Mouse (Mus musculus) stomach, embryonic 14.5 days (tissue): ENCODE data around the gene Mtmr3. TPM values are rescaled to one million over a fixed set of nuclear protein-coding genes. Genes with fewer than 3 reads are reported as not detected.
A peak's percentile ranks its signal among the peaks of the same experiment; 100 is the strongest.

Experiments
- ATAC-seq: fragments of 200-750 bp; cut with Nextera tagmentation; 2 replicates; pipeline ENCODE4 v1.8.0; 2017; ENCODE audit warnings: low read depth, moderate TSS enrichment; ENCODE audit not compliant: insufficient number of reproducible peaks, insufficient read depth, low FRiP score
- H3K27ac ChIP-seq: fragments of 300-500 bp; sonication (generic); 2 replicates; pipeline ENCODE4 v1.5.1; 2014; ENCODE audit warnings: mild to moderate bottlenecking, low read length, moderate library complexity, mixed read lengths
- H3K27me3 ChIP-seq: fragments of 300-500 bp; sonication (generic); 2 replicates; pipeline ENCODE4 v1.6.1; 2014; ENCODE audit warnings: low read length, control low read depth, mixed read lengths; ENCODE audit not compliant: control insufficient read depth, insufficient read depth
- H3K36me3 ChIP-seq: fragments of 300-500 bp; sonication (generic); 2 replicates; pipeline ENCODE4 v1.6.1; 2014; ENCODE audit warnings: mild to moderate bottlenecking, control low read depth, low read length, moderate library complexity, mixed read lengths; ENCODE audit not compliant: control insufficient read depth, insufficient read depth
- H3K4me1 ChIP-seq: fragments of 300-500 bp; sonication (generic); 2 replicates; pipeline ENCODE4 v1.6.1; 2014; ENCODE audit warnings: low read length, control low read depth, mixed read lengths; ENCODE audit not compliant: control insufficient read depth, insufficient read depth
- H3K4me2 ChIP-seq: fragments of 300-500 bp; sonication (generic); replicated peaks from 2 replicates; pipeline ENCODE4 v1.6.1; 2014; ENCODE audit warnings: low read depth, low read length, control low read depth
- H3K4me3 ChIP-seq: fragments of 300-500 bp; sonication (generic); 2 replicates; pipeline ENCODE4 v1.5.1; 2014; ENCODE audit warnings: low read depth, low read length, control low read depth
- H3K9ac ChIP-seq: fragments of 300-500 bp; sonication (generic); replicated peaks from 2 replicates; pipeline ENCODE4 v1.6.1; 2014; ENCODE audit warnings: low read depth, mild to moderate bottlenecking, control low read depth, low read length, moderate library complexity, mixed read lengths
- H3K9me3 ChIP-seq: fragments of 300-500 bp; sonication (generic); 2 replicates; pipeline ENCODE4 v1.6.1; 2016; ENCODE audit warnings: low read depth, low read length, control low read depth; ENCODE audit not compliant: control insufficient read depth
- WGBS: fragments of 180-500 bp; shearing (Covaris S2); extraction: QIAGEN DNeasy Blood & Tissue Kit; methylation state at CpG from one replicate; pipeline ENCODE4 v1.1.7; 2014; 5-methylcytosine and 5-hydroxymethylcytosine counted together
- polyA plus RNA-seq: library from polyadenylated mRNA; unstranded; fragments of >200 nt; fragmentation: Nextera tagmentation; extraction: Ambion mirVana; gene quantifications from 2 replicates; pipeline ENCODE4 v1.2.1, GENCODE M21; 2014

Gene Mtmr3
- polyA plus RNA-seq, 1 experiment from 2014 or later = 31.1 TPM

- Histone ChIP-seq H3K4me1 (no peaks in the 10 kb centered on the region), H3K4me3 (no peak overlapping the region), H3K4me2 (no peak overlapping the region), H3K27me3 (no peaks in the 10 kb centered on the region), H3K27ac (no peak overlapping the region), H3K36me3 (no peaks in the 10 kb centered on the region), H3K9ac (no peak overlapping the region), H3K9me3 (no peaks in the 10 kb centered on the region)
- no peak for ATAC-seq
- WGBS = 78% methylated on average over 4 of the region's 4 CpGs
Measured at GRCm38 (mm10) chr11:4464616-4465015, 130.0 kb downstream of the Mtmr3 start.

- no peak overlapping the region for H3K27ac ChIP-seq
- 95% methylated on average over 1 of the region's 1 CpGs for WGBS
- no peak for ATAC-seq
- H3K4me3 ChIP-seq = no peak overlapping the region
- no peaks in the 10 kb centered on the region for H3K4me1 ChIP-seq
- H3K9me3 ChIP-seq = no peaks in the 10 kb centered on the region
- no peaks in the 10 kb centered on the region for H3K36me3 ChIP-seq
- no peaks in the 10 kb centered on the region for H3K27me3 ChIP-seq
- no peak overlapping the region for H3K4me2 ChIP-seq
- no peak overlapping the region for H3K9ac ChIP-seq
Measured at GRCm38 (mm10) chr11:4464186-4464585, 130.5 kb downstream of the Mtmr3 start.

- Histone ChIP-seq H3K4me2 (no peak overlapping the region), H3K9ac (no peak overlapping the region), H3K4me1 (no peaks in the 10 kb centered on the region), H3K9me3 (no peaks in the 10 kb centered on the region), H3K27me3 (no peaks in the 10 kb centered on the region), H3K27ac (no peak overlapping the region), H3K4me3 (no peak overlapping the region), H3K36me3 (no peaks in the 10 kb centered on the region)
- WGBS = 45% methylated on average over 2 of the region's 2 CpGs
- ATAC-seq = no peak
Measured at GRCm38 (mm10) chr11:4462868-4463267, 131.8 kb downstream of the Mtmr3 start.

DNA sequence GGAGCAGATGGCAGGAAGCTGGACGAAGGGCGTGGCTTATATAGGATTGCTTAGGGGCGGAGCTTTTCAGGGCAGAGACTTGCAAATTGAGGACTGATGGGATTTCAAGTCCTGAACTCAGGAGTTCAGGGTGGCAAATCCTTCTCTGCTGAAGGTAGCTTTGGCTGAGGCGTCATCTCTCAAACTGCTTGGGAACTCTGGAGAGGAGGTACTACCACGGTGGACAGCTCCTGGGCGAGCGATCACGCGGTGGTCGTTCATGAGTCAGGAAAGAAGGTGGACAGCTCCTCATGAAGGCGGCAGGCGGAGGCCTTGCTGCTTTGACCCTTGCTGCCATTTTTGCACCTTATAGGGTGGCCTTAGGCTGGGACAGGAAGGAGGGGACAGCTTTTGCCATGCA lies 133.5 kb downstream of the Mtmr3 start:
- no peak overlapping the region for H3K4me2 ChIP-seq
- no peak overlapping the region for H3K4me3 ChIP-seq
- no peak for ATAC-seq
- WGBS = 16% methylated on average over 12 of the region's 12 CpGs
- H3K27me3 ChIP-seq = no peaks in the 10 kb centered on the region
- no peaks in the 10 kb centered on the region for H3K36me3 ChIP-seq
- no peak overlapping the region for H3K9ac ChIP-seq
- no peaks in the 10 kb centered on the region for H3K4me1 ChIP-seq
- no peaks in the 10 kb centered on the region for H3K9me3 ChIP-seq
- H3K27ac ChIP-seq = no peak overlapping the region

- no peak overlapping the region for H3K4me2 ChIP-seq
- no peaks in the 10 kb centered on the region for H3K36me3 ChIP-seq
- H3K4me3 ChIP-seq = no peak overlapping the region
- no peaks in the 10 kb centered on the region for H3K4me1 ChIP-seq
- H3K27me3 ChIP-seq = no peaks in the 10 kb centered on the region
- no peak overlapping the region for H3K27ac ChIP-seq
- 48% methylated on average over 5 of the region's 5 CpGs for WGBS
- no peaks in the 10 kb centered on the region for H3K9me3 ChIP-seq
- ATAC-seq = no peak
- no peak overlapping the region for H3K9ac ChIP-seq
Measured at GRCm38 (mm10) chr11:4460615-4461014, 134.0 kb downstream of the Mtmr3 start.

DNA sequence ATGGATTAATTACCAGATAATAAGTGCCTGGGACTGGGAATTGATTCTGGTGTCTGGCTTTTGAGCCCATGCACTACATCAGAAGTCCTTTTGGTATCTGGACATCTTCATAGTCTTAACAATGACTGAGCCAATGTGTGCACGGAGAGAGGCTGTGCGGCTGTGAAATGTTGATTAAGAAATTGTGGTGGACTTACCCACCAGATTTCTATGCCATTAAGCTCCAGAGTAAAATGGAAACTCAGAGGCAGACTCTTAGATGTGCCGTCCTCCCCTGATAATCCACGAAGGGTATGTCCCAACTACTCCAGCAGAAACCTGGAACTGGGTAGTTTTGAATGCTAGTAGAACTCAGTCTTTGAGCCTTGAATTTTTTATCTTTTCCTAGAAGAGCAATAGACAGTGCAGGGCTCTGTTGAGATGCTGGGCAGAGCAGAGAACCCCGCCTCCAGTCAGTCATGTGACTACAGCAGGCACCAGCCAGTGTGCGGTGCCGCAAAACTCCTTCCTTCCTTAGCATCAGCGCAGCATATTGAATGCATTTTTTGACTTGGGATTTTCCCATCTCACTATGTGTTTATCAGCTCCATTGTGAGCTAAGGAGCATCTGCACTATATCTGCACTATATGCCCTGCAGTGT lies 139.6 kb downstream of the Mtmr3 start:
- H3K27me3 ChIP-seq = no peaks in the 10 kb centered on the region
- H3K4me1 ChIP-seq = no peaks in the 10 kb centered on the region
- H3K9me3 ChIP-seq = no peaks in the 10 kb centered on the region
- no peak overlapping the region for H3K4me2 ChIP-seq
- H3K4me3 ChIP-seq = no peak overlapping the region
- ATAC-seq = no peak
- WGBS = 78% methylated on average over 8 of the region's 8 CpGs
- no peak overlapping the region for H3K9ac ChIP-seq
- no peaks in the 10 kb centered on the region for H3K36me3 ChIP-seq
- no peak overlapping the region for H3K27ac ChIP-seq

DNA sequence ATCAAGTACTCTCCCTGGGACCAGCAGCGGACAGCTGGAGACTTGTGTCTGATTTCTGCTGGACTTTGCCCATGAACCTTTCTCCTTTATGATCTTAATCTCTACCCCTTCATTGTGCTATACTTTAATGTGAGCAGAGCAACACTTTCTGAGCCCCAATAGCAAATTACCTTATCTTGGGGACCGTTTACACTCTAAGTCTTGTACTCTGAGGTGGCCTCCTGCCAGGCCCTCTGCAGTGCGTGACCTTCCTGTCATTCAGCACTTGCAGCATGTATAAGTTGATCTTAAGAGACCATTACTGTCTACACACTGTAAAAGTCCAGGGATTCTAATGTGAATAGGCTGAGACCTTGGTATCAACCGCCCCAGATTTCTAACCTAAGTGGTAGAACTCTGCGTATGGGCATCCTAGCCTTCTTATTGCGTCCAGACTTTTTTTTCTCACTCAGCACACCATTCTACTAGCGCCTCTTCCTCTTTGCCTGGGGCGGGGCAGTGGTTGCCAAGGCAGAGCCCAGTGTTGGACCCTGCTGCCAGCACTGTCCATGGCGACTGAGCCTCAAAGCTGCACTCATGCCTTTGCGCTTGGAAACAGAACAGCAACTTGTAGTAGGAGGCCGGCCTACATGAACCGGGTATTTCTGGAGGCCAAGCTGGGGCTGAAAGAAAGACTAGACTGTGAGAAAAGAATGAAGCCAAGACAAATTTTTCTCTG lies 142.0 kb downstream of the Mtmr3 start:
- Histone ChIP-seq H3K4me3 (no peak overlapping the region), H3K27me3 (no peaks in the 10 kb centered on the region), H3K4me1 (no peaks in the 10 kb centered on the region), H3K36me3 (no peaks in the 10 kb centered on the region), H3K4me2 (no peak overlapping the region), H3K9ac (no peak overlapping the region), H3K9me3 (no peaks in the 10 kb centered on the region), H3K27ac (no peak overlapping the region)
- ATAC-seq = peak; percentile 85
- WGBS = 76% methylated on average over 12 of the region's 12 CpGs

- 18% methylated on average over 9 of the region's 9 CpGs for WGBS
- Histone ChIP-seq H3K27me3 (no peaks in the 10 kb centered on the region), H3K9ac (no peak overlapping the region), H3K4me3 (no peak overlapping the region), H3K4me1 (no peaks in the 10 kb centered on the region), H3K4me2 (no peak overlapping the region), H3K36me3 (no peaks in the 10 kb centered on the region), H3K9me3 (no peaks in the 10 kb centered on the region), H3K27ac (no peak overlapping the region)
- ATAC-seq = no peak
Measured at GRCm38 (mm10) chr11:4451116-4451515, 143.5 kb downstream of the Mtmr3 start.
